Comparison of ENCODE assay signal across 12 mouse cellular contexts in genomic region chr13:18892910-18893309, GRCm38 (mm10). TPM values are rescaled to one million over a fixed set of nuclear protein-coding genes. Genes with fewer than 3 reads are reported as not detected.
DNase-seq lines count a peak whose midpoint lies in the region; ATAC-seq lines count a peak whose summit lies in the region.
"Had no signal": no experiment of that assay in that cellular context is flagged by ENCODE, and none has a peak within 500 bp of the region (broad histone marks: within the 10 kb centered on the region; RNA-seq: fewer than 3 reads in every experiment).

No protein-coding gene starts in this region.

- H3K4me1 ChIP-seq in hindbrain, embryonic 13.5 days (replicated peaks): no peaks in the 10 kb centered on the region
- H3K4me1 ChIP-seq in hindbrain, embryonic 12.5 days: no peaks in the 10 kb centered on the region
- H3K4me1 ChIP-seq: megakaryocyte, embryonic 14.5 days had no signal

- H3K4me3 ChIP-seq in hindbrain, embryonic 13.5 days: no peak overlapping the region
- no peak overlapping the region for H3K4me3 ChIP-seq in hindbrain, embryonic 12.5 days

- no peak overlapping the region for H3K4me2 ChIP-seq in hindbrain, embryonic 13.5 days
- no peak overlapping the region for H3K4me2 ChIP-seq in hindbrain, embryonic 12.5 days (replicated peaks)

- intact Hi-C loops in left cerebral cortex, postnatal 4 days (cut with DNase I): no loop called here

- 74% methylated on average over 9 of the region's 9 CpGs for WGBS in hindbrain, embryonic 13.5 days
- WGBS in hindbrain, embryonic 12.5 days: 75% methylated on average over 9 of the region's 9 CpGs

- no peaks in the 10 kb centered on the region for H3K9me3 ChIP-seq in hindbrain, embryonic 13.5 days
- H3K9me3 ChIP-seq in hindbrain, embryonic 12.5 days (replicated peaks): no peaks in the 10 kb centered on the region
- H3K9me3 ChIP-seq: megakaryocyte, embryonic 14.5 days had no signal

- H3K27me3 ChIP-seq in hindbrain, embryonic 13.5 days: no peaks in the 10 kb centered on the region
- no peaks in the 10 kb centered on the region for H3K27me3 ChIP-seq in hindbrain, embryonic 12.5 days
- H3K27me3 ChIP-seq: megakaryocyte, embryonic 14.5 days had no signal

- H3K36me3 ChIP-seq in hindbrain, embryonic 13.5 days: no peaks in the 10 kb centered on the region
- no peaks in the 10 kb centered on the region for H3K36me3 ChIP-seq in hindbrain, embryonic 12.5 days

- peak; percentile 59; the same call in 1 of the 2 replicates for ATAC-seq in hindbrain, embryonic 13.5 days (ENCODE audit: low FRiP score)
- no peak for ATAC-seq in hindbrain, embryonic 12.5 days (ENCODE audit: low FRiP score)
- ATAC-seq in granulocyte monocyte progenitor cell, adult 5-6 weeks (replicated peaks; ENCODE audit: poor library complexity, severe bottlenecking): no peak

- peak; percentile 87 for DNase-seq in brain, adult 2 months (ENCODE audit: low read depth, low spot score)
- peak; percentile 16 to 39 for DNase-seq in frontal cortex, postnatal 10 days (ENCODE audit: low spot score in 2 of 2)
- peak; percentile 17 for DNase-seq in left cerebral cortex, postnatal 4 days
- DNase-seq in cerebellum, adult 9-10 months: no peak
- DNase-seq in testis, postnatal 10 days (ENCODE audit: low spot score): no peak
- DNase-seq: cerebellum, adult 11-12 months; heart, postnatal 4 days; kidney, postnatal 4 days had no signal

- no peak overlapping the region for H3K27ac ChIP-seq in hindbrain, embryonic 13.5 days
- no peak overlapping the region for H3K27ac ChIP-seq in hindbrain, embryonic 12.5 days

- no peak overlapping the region for H3K9ac ChIP-seq in hindbrain, embryonic 13.5 days
- H3K9ac ChIP-seq in hindbrain, embryonic 12.5 days: no peak overlapping the region

RNA-seq across cellular contexts. Expression of gene Amph, which starts 55.1 kb away (rescaled TPM):
- 42.8 and 45.9 TPM in 2 replicates for polyA plus RNA-seq in hindbrain, embryonic 13.5 days (2015; fragmentation: Nextera tagmentation; extraction: Ambion mirVana)
- polyA plus RNA-seq in hindbrain, embryonic 12.5 days (2016; fragmentation: Nextera tagmentation; extraction: Ambion mirVana): 17.3 and 17.4 TPM in 2 replicates
- 100 to 1,000 TPM; 177 to 184 TPM for total RNA-seq in left cerebral cortex, postnatal 4 days (2021)
- not detected in 2 replicates for total RNA-seq in granulocyte monocyte progenitor cell, adult 5-6 weeks (2014; fragmentation: Nextera tagmentation)
- total RNA-seq in granulocyte monocyte progenitor cell, adult 5-6 weeks (2017): not detected in 2 replicates

Comparison
In these comparisons a context has a peak if more than half of its experiments do, and no peak if none do; other contexts are left out.
1. DNase-seq: peak in brain, adult 2 months (single experiment), frontal cortex, postnatal 10 days (2 of 2) and left cerebral cortex, postnatal 4 days (single experiment); none in cerebellum, adult 9-10 months (single experiment) and testis, postnatal 10 days (single experiment).
2. RNA of gene Amph, which starts 55.1 kb away (total RNA-seq): 177 to 184 TPM in left cerebral cortex, postnatal 4 days; not detected in granulocyte monocyte progenitor cell, adult 5-6 weeks; every median in the first group is over 100 times any median in the second.